Mouse (Mus musculus) large intestine, adult 2 months (tissue): ENCODE data around the gene Srd5a3. TPM values are rescaled to one million over a fixed set of nuclear protein-coding genes. Genes with fewer than 3 reads are reported as not detected.
A peak's percentile ranks its signal among the peaks of the same experiment; 100 is the strongest.

Source experiments
- DNase-seq: peaks from one replicate; pipeline ENCODE4 v3.0.0-alpha.2; 2012; ENCODE audit warnings: low read depth, low spot score
- WGBS: fragments of 180-500 bp; shearing (Covaris S2); methylation state at CpG from one replicate; pipeline ENCODE4 v1.1.7; 2018; 5-methylcytosine and 5-hydroxymethylcytosine counted together
- polyA plus RNA-seq: library from polyadenylated mRNA; depleted of rRNA; stranded (reverse); fragments of >200 nt; gene quantifications from 2 replicates; pipeline ENCODE4 v1.2.3, GENCODE M21; 2012

Srd5a3 gene
- polyA plus RNA-seq, 1 experiment: 60.8 TPM

DNA sequence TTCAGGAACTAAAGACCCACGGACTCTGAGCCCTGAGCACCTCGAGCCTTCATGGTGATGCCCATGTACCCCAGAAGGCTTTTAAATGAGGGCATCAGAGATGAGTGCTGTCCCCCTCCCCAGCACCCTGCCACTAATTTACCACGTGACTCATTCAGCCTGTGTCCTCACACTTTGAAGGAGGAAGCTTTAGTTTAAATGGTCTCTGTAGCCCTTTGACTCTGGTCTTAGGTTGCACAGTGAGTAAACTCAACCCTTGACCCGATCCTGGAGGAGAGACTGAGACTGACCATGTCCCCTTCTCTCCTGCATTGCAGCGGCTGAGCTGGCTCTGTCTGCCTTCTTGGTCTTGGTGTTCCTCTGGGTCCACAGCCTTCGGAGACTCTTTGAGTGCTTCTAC is 9.4 kb downstream of the Srd5a3 start:
- 90% methylated on average over 6 of the region's 6 CpGs for WGBS
- DNase-seq: no peak

DNA sequence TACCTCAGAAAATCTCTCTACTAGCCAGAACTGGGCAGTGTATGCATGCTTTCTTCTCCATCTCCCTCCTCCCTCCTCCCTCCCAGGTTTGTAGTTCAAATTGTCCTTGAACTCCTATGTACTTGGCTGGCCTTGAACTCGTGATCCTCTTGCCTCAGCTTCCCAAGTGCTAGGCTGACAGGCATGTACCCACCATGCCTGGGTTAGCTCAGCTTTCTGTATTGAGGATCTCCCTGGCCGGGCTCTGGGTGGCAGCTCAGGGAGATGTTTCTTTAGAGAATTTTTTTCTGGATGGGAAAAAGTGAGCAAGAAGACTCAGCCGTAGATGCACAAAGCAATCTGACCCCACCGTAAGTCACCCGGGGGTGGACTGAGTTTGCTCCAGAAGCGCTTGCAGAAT is 12.9 kb downstream of the Srd5a3 start:
- WGBS: 90% methylated on average over 6 of the region's 6 CpGs

DNA sequence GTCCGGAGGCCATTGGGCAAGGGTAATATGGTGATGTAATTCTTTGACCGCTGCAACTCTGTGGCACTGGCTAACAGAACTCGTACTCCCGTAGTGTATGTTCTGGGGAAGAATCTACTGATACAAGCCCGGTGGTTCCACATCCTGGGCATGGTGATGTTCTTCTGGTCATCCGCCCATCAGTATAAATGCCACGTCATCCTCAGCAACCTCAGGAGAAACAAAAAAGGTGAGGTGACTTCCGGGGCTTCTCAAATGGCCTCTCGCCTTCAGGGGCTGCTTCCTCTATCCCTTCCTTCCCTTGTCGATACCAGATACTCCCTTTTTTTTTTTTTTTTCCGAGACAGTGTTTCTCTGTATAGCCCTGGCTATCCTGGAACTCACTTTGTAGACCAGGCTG is 13.4 kb downstream of the Srd5a3 start:
- WGBS: 96% methylated on average over 11 of the region's 11 CpGs
- no peak for DNase-seq

More for the DNA sequence above, 12.9 kb downstream of the Srd5a3 start:
- DNase-seq: no peak

DNA sequence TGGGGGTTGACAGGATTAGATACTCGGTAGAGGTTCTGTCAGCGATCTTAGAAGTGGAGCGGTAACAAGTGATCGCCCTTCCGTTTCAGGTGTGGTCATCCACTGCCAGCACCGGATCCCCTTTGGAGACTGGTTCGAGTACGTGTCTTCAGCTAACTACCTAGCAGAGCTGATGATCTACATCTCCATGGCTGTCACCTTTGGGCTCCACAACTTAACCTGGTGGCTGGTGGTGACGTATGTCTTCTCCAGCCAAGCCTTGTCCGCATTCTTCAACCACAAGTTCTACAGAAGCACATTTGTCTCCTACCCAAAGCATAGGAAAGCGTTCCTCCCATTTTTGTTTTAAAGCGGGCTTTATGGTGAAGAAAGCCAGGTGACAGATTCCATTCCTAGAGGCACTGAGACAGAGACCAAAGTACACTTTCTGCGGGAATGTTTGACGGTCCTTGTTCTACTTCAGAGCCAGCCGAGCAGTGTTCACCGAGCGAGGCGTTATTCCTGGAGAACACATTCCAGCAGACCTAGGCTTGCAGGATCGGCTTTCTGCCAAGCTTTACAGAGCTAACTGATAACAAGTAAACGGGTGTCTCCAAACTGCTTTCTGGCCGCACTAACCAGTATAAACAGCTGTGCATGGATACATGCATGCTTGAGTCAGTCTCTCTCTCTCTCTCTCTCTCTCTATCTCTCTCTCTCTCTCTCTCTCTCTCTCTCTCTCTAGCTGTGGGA is 14.5 kb downstream of the Srd5a3 start:
- peak; percentile 31 for DNase-seq
- WGBS: 58% methylated on average over 21 of the region's 21 CpGs

- no peak for DNase-seq
- 59% methylated on average over 6 of the region's 6 CpGs for WGBS
Measured at GRCm38 (mm10) chr5:76159555-76159954, 19.5 kb downstream of the Srd5a3 start.

DNA sequence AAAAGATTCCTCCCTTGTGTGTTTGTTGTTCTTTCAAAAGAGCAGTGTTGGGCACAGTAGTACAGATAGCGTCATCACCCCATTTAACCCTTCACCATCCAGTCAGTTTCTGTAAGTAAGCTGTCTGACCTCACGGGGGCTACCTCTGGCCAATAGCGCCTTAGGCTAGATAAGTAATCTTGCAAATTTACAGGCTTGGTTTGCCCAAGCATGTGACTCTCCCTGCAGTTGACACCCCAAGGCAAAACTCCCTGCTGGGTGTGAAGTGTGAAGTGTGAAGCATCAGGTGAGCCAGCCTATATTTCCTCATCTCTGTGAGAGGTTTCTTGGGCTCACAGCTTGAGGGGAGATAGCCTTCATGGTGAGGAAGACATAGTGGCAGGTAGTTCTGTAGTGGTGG is 20.0 kb downstream of the Srd5a3 start:
- WGBS: 69% methylated on average over 3 of the region's 3 CpGs
- DNase-seq: no peak

DNA sequence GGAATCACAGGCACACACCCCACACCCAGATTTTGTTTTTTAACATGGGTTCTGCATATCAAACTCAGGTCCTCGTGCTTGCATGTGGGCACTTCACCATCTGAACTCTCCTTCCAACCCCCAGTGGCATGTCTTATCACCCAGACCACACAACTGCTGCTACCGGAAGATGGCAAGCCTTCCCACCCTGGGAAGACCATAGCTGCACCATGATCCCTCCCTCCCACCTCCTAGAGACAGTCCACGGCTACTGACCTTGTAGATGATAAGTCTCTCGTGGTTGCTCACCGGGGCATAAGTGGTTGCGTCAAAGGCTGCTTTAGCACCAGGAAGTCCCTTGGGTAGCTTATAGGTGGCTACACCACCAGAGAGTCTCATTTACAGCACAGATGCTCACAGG is 21.4 kb downstream of the Srd5a3 start:
- no peak for DNase-seq
- WGBS: 91% methylated on average over 6 of the region's 6 CpGs

- WGBS: 91% methylated on average over 5 of the region's 5 CpGs
- no peak for DNase-seq
Measured at GRCm38 (mm10) chr5:76162926-76163325, 22.9 kb downstream of the Srd5a3 start.

- DNase-seq: no peak
- WGBS: 50% methylated on average over 4 of the region's 4 CpGs
Measured at GRCm38 (mm10) chr5:76163828-76164390, 23.8 kb downstream of the Srd5a3 start.

- whole genome bisulfite sequencing: 81% methylated on average over 7 of the region's 7 CpGs
- DNase-seq: no peak
Measured at GRCm38 (mm10) chr5:76164827-76165226, 24.8 kb downstream of the Srd5a3 start.

DNA sequence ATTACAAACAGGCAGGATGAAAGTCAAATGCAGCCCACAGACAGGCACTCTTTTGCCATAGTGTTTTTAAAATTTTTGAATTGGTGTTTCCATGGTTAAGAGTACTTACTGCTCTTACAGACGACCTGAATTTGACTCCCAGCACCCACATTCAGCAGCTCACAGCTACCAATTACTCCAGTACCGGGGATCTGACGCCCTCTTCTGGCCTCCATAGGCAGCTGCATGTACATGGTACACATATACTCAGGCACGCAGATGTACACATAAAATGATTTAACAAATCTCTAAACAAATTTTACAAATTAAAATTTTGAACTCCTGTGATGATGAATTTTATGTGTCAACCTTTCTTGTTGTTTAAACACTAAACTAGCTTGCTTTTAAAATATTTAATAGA is 30.5 kb downstream of the Srd5a3 start:
- 79% methylated on average over 4 of the region's 4 CpGs for WGBS
- no peak for DNase-seq

DNA sequence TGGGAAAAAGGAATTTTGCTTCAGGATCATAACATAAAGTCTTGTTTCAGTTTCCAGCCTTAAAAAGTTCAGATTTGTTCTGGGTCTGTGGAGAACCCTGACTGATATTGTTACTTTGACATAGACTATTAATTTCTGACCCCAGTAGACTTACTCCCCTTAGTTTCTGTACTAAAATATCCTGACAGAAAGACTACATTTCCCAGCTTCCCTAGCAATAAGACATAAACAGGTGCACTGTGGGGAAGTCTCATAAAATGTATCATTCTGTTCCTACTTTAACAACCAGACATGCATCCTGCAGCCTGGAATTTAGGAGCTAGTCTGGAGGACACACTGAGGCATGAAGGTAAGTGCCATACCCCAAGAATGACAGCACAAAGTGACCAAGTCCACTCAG is 31.0 kb downstream of the Srd5a3 start:
- DNase-seq: no peak

- DNase-seq: no peak
- WGBS: 87% methylated on average over 4 of the region's 4 CpGs
Measured at GRCm38 (mm10) chr5:76175051-76175450, 35.0 kb downstream of the Srd5a3 start.

DNA sequence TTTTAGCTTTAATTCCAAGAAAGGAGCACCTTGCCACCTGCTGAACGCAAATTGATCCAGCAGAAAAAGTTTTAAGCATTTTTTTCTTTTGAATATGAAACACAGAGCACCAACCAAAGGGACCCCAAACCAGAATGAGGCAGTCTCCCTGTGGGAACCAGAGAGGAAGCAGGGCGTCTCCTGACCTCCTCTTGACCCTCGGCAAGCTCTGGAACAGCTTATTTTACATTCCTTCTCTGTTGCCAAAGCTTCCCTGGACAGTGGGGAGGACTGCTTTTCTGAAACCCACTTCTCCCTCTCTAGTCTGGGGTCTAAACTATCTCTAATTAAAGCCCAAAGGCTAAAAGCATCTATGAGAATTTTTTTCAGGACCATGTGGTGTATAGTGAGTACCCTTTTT is 36.3 kb downstream of the Srd5a3 start:
- no peak for DNase-seq
- 51% methylated on average over 3 of the region's 3 CpGs for WGBS

DNA sequence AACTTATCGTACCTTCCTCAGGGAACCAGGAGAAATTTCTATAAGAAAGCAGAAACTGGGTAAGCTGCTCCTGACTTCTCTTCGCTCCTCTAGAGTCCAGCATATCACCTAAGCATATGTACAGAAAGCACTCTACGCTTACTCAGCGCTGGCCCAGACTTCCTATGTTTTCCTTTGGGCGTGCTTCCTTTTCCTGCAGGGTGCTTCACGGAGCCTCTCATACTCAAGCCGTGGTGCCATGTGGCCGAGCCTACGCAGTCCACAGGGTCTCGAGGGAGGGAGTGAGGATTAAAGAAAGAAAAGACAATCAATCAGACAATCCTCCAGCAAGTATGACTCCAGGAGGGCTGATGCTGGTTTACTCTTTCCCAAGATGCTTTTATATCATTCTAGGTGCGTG is 36.8 kb downstream of the Srd5a3 start:
- no peak for DNase-seq
- 67% methylated on average over 11 of the region's 11 CpGs for WGBS

- DNase-seq: peak; percentile 38
- 35% methylated on average over 7 of the region's 7 CpGs for WGBS
Measured at GRCm38 (mm10) chr5:76177664-76178063, 37.6 kb downstream of the Srd5a3 start.

- WGBS: 93% methylated on average over 5 of the region's 5 CpGs
Measured at GRCm38 (mm10) chr5:76179171-76179570, 39.1 kb downstream of the Srd5a3 start.

DNA sequence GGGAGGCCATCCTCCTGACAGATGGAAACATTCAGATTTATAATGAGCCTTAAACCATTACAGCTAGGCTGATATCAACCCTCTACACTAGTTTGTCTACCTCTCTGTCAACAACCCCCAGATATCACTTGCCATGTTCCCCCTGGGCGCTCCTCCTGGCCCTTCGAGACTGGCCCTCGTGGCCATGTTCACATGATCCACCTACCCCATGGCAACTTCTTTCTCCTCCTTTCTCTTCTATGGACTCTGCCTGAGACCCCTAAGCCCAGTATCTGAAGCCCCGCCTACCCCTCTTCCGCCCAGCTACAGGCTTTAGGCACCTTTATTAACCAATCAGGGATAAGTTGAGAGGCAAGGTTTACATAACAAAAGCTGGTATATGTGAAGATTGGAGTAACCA is 39.7 kb downstream of the Srd5a3 start:
- WGBS: 93% methylated on average over 5 of the region's 5 CpGs
- DNase-seq: no peak

More at GRCm38 (mm10) chr5:76179171-76179570, 39.1 kb downstream of the Srd5a3 start:
- DNase-seq: no peak

DNA sequence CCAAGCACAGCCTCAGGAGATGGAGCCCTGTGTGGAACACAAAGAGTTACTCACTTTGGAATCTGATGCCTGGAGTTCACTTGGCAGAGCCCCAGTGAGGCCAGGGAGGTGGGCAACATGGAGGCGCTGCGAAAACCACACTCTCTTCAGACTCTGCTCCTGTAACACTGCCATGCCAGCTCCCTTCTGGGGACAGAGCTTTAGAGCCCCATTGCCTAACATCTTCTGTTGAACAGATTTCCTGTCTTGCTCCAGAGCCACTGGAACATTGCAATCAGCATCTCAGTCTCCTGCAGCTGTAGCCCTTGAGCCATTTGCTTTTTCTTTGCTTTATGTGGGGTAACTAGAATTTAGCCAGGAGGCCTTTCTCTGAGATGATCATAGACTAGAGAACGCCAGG is 42.3 kb downstream of the Srd5a3 start:
- 71% methylated on average over 3 of the region's 3 CpGs for WGBS
- no peak for DNase-seq

DNA sequence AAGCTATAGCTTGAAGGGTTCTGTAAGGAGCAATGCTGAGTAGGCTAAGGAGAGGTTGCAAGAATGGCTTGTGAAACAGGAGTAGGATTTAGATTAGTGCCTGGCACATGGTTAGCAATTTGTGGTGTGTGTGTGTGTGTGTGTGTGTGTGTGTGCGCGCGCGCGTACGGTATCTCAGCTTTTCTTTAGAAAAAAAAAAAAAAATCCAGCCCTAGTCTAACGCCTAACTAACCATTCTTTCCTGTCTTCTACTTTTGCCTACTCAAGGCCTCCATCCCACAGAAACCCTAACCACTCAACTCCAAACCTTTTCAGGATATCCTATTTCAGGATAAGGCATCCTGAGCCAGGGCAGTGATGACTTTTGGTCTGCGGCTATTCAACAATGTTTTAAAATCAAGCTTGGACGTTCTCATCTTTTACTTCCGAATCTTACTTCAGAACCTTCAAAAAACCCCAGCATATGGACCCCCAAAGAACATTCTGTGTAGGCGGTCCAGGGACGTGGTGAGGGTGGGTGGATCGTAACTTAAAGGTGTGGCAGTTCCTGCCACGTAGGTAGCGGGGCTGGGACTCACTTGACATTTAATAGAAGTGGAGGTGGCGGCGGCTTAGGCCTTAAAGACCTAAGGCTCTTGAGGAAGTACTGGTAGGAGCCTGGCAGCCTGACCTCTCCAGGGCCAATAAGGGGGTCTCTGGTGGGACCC is 43.1 kb downstream of the Srd5a3 start:
- no peak for DNase-seq
- 37% methylated on average over 17 of the region's 17 CpGs for WGBS

GRCm38 (mm10) chr5:76183750-76184261 is 43.7 kb downstream of the Srd5a3 start, which contains the start of gene Tmem165:
Gene Tmem165, plus strand, starts transcription at chr5:76183880.
- DNase-seq: peak; percentile 76
- WGBS: 0% methylated on average over 56 of the region's 62 CpGs
